Mouse (Mus musculus): ENCODE data around the gene Hip1r. TPM values are rescaled to one million over a fixed set of nuclear protein-coding genes. Genes with fewer than 3 reads are reported as not detected.

Gene Hip1r
- polyA plus RNA-seq, 1 experiment from 2014 or later = 18.3 TPM

DNA sequence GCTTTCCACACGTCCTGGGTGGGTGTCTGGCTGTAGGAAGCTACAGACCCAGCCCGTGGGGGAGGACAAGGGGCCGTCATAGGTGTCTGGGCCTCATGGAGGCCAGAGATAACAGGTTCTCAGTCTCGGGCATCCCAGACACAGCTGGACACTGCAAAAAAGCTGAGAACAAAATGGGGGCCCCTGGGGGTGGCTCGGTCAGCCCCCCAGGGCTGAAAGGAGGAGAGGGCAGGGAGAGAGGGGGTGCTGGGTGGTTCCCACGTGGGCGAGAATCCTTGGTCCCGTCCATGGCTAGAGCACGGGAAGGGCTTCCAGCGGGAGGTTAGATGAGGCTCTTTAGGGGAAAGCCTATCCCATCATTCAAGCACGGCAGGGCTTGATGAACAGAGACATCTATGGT is 9.4 kb downstream of the Hip1r start:
- Histone ChIP-seq H3K4me1 (replicated peaks; ENCODE audit: control insufficient read depth, insufficient read depth, low read length) (peaks cover 11% of the 10 kb centered on the region), H3K9ac (ENCODE audit: low read depth, low read length) (no peak overlapping the region), H3K9me3 (ENCODE audit: control insufficient read depth) (no peaks in the 10 kb centered on the region), H3K36me3 (ENCODE audit: control insufficient read depth, insufficient read depth) (no peaks in the 10 kb centered on the region), H3K27ac (ENCODE audit: low read depth, low read length) (no peak overlapping the region), H3K27me3 (replicated peaks; ENCODE audit: control insufficient read depth, insufficient read depth, low read length) (no peaks in the 10 kb centered on the region), H3K4me3 (ENCODE audit: low read depth, low read length) (no peak overlapping the region), H3K4me2 (replicated peaks; ENCODE audit: low read depth) (no peak overlapping the region)
- WGBS = 63% methylated on average over 11 of the region's 11 CpGs
- no peak for ATAC-seq
- TF ChIP-seq CTCF (IDR thresholded peaks at IDR 0.05; ENCODE audit: low read depth) = no peak

DNA sequence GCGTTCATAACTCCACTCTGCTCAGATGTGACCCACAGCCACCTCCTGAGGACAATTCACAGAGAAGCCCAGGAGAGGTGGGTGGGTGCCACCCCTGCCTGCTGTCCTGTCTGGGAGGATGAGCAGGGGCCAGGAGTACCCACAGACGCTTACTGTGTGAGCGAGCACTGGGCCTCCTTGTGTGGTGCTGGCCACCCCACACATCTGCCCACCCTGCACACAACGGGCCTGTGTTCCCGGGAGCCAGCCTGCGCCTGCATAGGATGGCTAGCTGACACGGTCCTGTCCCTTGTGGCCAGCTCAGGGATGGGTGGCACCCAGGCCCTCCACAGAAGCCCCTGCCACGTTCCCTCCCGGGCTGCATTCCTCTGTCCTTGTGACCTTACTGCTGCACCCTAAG is 12.0 kb downstream of the Hip1r start:
- ATAC-seq = no peak
- Histone ChIP-seq H3K36me3 (ENCODE audit: control insufficient read depth, insufficient read depth) (peaks cover 8% of the 10 kb centered on the region; the same call in 1 of the 2 replicates), H3K4me1 (replicated peaks; ENCODE audit: control insufficient read depth, insufficient read depth, low read length) (peaks cover 11% of the 10 kb centered on the region), H3K9me3 (ENCODE audit: control insufficient read depth) (no peaks in the 10 kb centered on the region), H3K4me2 (replicated peaks; ENCODE audit: low read depth) (no peak overlapping the region), H3K9ac (ENCODE audit: low read depth, low read length) (no peak overlapping the region), H3K27me3 (replicated peaks; ENCODE audit: control insufficient read depth, insufficient read depth, low read length) (no peaks in the 10 kb centered on the region), H3K4me3 (ENCODE audit: low read depth, low read length) (no peak overlapping the region), H3K27ac (ENCODE audit: low read depth, low read length) (no peak overlapping the region)
- TF ChIP-seq CTCF (IDR thresholded peaks at IDR 0.05; ENCODE audit: low read depth) = no peak
- 71% methylated on average over 9 of the region's 9 CpGs for WGBS

DNA sequence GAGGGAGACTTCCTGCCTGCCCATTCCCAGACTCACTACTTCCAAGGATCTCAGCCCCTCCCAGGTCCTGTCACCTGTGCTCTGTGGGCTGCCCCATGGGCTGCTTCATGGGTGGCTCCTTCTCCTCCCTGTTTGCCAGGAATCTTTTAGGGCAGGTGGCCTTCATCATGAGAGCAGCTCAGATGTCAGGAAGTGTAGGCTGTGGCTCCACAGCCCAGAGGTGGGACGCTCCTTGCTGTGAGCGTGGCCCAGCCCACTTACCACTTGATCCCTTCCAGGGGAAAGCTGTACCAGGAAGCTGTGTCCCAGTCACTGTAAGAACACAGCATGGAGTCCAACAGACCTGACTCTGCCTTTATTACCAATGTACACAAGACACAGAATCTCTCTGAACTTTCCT is 13.5 kb downstream of the Hip1r start:
- 0 out of 2 replicates have a peak overlapping the region, but pooled peaks have one; percentile 14 for H3K4me2 ChIP-seq (replicated peaks; ENCODE audit: low read depth)
- H3K4me1 ChIP-seq (replicated peaks; ENCODE audit: control insufficient read depth, insufficient read depth, low read length) = peaks cover 6% of the 10 kb centered on the region; the same call in 1 of the 2 replicates
- H3K9ac ChIP-seq (ENCODE audit: low read depth, low read length) = no peak overlapping the region
- ATAC-seq = peak; percentile 81
- peak overlapping the region; percentile 70 for H3K27ac ChIP-seq (ENCODE audit: low read depth, low read length)
- H3K36me3 ChIP-seq (ENCODE audit: control insufficient read depth, insufficient read depth) = peaks cover 16% of the 10 kb centered on the region; the same call in 1 of the 2 replicates
- WGBS = 13% methylated on average over 2 of the region's 2 CpGs
- H3K9me3 ChIP-seq (ENCODE audit: control insufficient read depth) = no peaks in the 10 kb centered on the region
- TF ChIP-seq CTCF (IDR thresholded peaks at IDR 0.05; ENCODE audit: low read depth) = no peak
- no peak overlapping the region for H3K4me3 ChIP-seq (ENCODE audit: low read depth, low read length)
- no peaks in the 10 kb centered on the region for H3K27me3 ChIP-seq (replicated peaks; ENCODE audit: control insufficient read depth, insufficient read depth, low read length)

DNA sequence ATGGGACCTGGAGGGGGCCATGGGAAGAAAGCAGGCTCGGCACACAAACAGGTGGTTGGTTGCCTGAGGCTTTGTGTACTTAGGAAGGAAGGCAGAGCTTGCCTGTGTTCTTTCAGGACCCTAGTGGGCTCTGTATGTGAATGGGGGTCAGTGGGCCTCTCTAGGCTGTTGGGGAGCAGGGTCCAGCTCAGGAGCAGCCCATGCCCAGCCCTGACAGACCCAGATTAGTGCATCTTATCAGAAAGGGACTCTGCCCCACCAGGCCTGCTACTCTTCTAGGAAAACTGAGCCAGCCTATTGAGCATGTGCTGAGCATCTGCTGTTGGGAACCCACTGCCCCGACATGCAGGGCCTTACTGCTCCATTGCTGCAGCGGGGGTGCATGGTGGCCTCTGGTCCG is 14.1 kb downstream of the Hip1r start:
- WGBS = 61% methylated on average over 4 of the region's 4 CpGs
- Histone ChIP-seq H3K9me3 (ENCODE audit: control insufficient read depth) (no peaks in the 10 kb centered on the region), H3K9ac (ENCODE audit: low read depth, low read length) (no peak overlapping the region), H3K27ac (ENCODE audit: low read depth, low read length) (peak overlapping the region; percentile 70), H3K27me3 (replicated peaks; ENCODE audit: control insufficient read depth, insufficient read depth, low read length) (no peaks in the 10 kb centered on the region), H3K36me3 (ENCODE audit: control insufficient read depth, insufficient read depth) (peaks cover 16% of the 10 kb centered on the region; the same call in 1 of the 2 replicates), H3K4me1 (replicated peaks; ENCODE audit: control insufficient read depth, insufficient read depth, low read length) (peaks cover 6% of the 10 kb centered on the region; the same call in 1 of the 2 replicates), H3K4me2 (replicated peaks; ENCODE audit: low read depth) (no peak overlapping the region), H3K4me3 (ENCODE audit: low read depth, low read length) (no peak overlapping the region)
- ATAC-seq = peak; percentile 54
- TF ChIP-seq CTCF (IDR thresholded peaks at IDR 0.05; ENCODE audit: low read depth) = no peak

DNA sequence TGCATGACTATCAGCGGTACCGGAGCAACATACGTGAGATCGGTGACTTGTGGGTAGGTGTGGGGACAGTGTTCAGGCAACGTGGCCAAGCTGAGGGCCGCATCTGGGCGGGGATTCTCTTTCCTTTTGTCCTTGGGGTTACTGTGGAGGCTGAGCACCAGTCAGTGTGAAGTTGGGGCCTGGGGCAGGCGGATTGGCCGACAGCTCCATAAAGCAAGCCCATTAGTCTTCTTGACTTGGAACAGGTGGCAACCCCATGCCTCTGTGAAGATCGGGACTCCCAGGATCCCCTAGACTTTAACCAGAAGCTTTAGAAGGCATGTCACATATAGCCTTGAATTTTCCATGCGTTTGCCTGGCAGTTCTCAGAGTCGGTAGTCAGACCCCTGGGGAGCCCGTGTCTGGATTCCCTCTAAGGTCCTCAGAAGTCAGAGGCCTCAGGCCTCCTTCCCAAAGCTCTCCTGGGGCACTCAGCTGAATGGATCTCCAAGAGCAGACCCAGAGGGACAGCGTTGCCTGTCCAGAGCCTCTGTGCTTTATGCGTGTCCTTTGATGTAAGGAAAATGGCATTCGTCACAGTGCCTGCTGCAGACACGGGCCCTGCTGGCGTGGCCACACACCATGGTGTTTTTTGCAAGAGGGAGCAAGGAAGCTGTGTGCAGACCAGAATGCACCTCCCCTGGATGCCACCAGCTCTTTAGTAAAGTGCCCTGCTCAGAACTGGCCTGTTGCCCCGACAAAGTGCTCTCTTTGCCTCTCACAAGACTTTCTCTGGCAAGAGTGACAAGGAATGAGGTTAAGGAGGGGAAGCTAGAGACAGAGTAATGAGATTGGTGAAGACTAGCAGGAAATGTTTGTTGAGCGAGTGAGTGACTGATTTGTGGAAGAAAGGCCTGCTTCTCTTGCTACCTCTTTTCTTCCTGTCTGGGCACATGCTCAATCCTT is 16.8 kb downstream of the Hip1r start:
- 78% methylated on average over 20 of the region's 20 CpGs for WGBS
- no peak overlapping the region for H3K9ac ChIP-seq (ENCODE audit: low read depth, low read length)
- peaks cover 6% of the 10 kb centered on the region; the same call in 1 of the 2 replicates for H3K4me1 ChIP-seq (replicated peaks; ENCODE audit: control insufficient read depth, insufficient read depth, low read length)
- H3K4me2 ChIP-seq (replicated peaks; ENCODE audit: low read depth) = no peak overlapping the region
- TF ChIP-seq CTCF (IDR thresholded peaks at IDR 0.05; ENCODE audit: low read depth) = no peak
- no peak overlapping the region for H3K4me3 ChIP-seq (ENCODE audit: low read depth, low read length)
- H3K36me3 ChIP-seq (ENCODE audit: control insufficient read depth, insufficient read depth) = peaks cover 23% of the 10 kb centered on the region
- H3K27me3 ChIP-seq (replicated peaks; ENCODE audit: control insufficient read depth, insufficient read depth, low read length) = no peaks in the 10 kb centered on the region
- H3K9me3 ChIP-seq (ENCODE audit: control insufficient read depth) = no peaks in the 10 kb centered on the region
- no peak overlapping the region for H3K27ac ChIP-seq (ENCODE audit: low read depth, low read length)
- no peak for ATAC-seq

DNA sequence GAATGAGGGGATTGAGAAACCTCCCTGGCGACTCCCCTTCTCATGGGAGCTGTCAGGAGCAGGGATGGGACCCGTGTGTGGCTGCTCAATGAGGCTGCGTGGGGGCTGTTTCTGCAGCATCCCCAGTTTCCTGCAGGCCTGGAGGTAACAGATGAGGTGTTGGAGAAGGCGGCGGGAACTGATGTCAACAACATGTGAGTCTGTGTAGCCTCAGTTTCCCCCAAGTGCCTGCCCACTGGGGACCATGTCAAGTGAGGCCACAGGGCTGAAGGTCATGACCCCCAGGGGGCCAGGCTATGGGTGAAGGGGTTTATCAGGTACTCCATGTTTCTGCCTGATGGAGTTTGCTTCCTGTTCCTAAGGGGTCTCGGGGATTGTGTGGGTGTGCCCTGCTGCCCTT is 17.9 kb downstream of the Hip1r start:
- no peak for TF ChIP-seq CTCF (IDR thresholded peaks at IDR 0.05; ENCODE audit: low read depth)
- H3K27me3 ChIP-seq (replicated peaks; ENCODE audit: control insufficient read depth, insufficient read depth, low read length) = no peaks in the 10 kb centered on the region
- H3K4me3 ChIP-seq (ENCODE audit: low read depth, low read length) = no peak overlapping the region
- peaks cover 32% of the 10 kb centered on the region for H3K36me3 ChIP-seq (ENCODE audit: control insufficient read depth, insufficient read depth)
- H3K4me1 ChIP-seq (replicated peaks; ENCODE audit: control insufficient read depth, insufficient read depth, low read length) = peaks cover 6% of the 10 kb centered on the region; the same call in 1 of the 2 replicates
- H3K27ac ChIP-seq (ENCODE audit: low read depth, low read length) = no peak overlapping the region
- no peak for ATAC-seq
- no peak overlapping the region for H3K9ac ChIP-seq (ENCODE audit: low read depth, low read length)
- H3K9me3 ChIP-seq (ENCODE audit: control insufficient read depth) = no peaks in the 10 kb centered on the region
- WGBS = 83% methylated on average over 6 of the region's 6 CpGs
- H3K4me2 ChIP-seq (replicated peaks; ENCODE audit: low read depth) = no peak overlapping the region

Data from intestine, postnatal 0 days (tissue).